Mouse (Mus musculus) cerebellum, postnatal 36 days (tissue): ENCODE measurements around the gene Slc22a2.
A peak's percentile ranks its signal among the peaks of the same experiment; 100 is the strongest.
"Not testable (repeated sequence)": the region's sequence is repeated elsewhere in the genome, so short reads cannot be mapped to it uniquely, and the experiment has no call there.

Source experiments
- DNase-seq, 2 experiments: peaks; one replicate each; pipeline ENCODE4 v3.0.0; 2021 to 2022; ENCODE audit warnings: mixed read lengths in 2 of 2

Gene Slc22a2

DNA sequence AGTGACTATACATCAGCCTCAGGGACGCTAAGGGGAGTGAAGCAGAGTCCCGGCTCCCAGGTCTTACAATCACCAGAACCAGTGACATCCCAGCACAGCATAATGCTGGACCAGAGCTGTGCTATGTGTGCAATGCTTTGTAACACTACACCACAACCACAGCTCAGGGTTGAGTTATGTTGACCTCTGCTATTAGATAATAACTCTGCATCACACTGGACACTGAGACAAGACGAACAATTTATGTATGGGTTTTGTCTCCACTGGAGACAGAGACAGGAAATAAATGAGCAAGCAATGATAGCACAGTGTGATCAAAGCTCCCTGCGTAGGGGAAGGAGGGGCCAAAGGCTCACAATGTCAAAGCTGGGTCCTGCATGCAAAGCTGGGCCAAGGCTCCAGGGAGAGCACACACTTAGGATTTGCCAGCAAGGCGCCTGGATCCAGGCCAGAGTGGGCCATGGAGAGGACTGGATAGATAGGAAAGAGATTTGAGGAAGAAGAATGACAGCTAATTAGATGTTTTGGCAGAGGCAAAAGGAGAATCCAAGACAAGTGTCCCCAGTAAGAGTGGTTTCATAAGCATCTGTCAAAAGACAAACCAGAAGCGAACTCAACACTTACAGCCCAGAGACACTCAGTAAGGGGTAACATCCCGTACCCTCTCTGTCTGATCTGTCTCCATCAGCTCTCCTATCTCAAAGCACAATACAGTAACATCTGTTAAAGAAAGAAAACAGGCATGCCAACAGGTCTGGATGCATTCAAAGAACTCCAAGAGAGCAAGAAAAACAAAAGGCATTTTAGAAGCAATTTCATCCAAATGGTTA, 48.1 kb downstream of the Slc22a2 start:
- DNase-seq = no peak

DNA sequence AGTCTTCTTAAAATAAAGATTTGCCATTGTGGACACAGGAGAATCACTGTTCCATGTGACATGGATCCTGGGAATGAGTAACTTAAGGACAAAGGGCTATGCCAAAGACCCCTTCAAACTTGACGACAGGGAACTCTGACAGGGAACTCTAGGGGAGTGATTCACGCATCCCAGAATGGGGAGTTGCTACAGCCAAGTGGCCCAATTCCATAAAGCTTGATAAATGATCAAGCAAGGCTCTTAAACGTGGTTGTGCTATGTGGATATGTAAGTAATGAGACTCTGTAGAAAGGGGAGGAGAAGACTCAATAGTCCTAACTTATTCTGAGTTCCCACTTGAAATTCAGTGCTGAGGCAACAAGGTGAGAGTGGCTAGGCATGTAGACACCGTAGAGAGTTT, 50.9 kb downstream of the Slc22a2 start:
- DNase-seq = no peak

DNA sequence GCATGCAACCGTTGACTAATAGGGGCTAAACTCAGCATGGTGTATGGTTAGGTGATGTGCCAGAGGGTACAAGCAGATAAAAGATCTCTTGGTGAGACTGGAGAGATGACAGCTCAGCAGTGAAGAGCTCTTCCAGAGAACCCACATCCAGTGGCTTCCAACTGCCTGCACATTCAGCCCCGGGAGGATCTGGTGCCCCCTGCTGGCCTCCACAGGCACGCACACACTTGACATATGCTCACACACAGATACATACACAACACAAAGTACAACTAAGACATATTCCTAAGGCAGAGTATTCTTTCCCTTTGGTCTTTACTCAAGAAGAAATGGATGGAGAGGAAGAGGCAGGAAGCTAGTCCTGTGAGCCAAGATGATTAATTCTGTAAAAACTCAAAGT, 55.7 kb downstream of the Slc22a2 start:
- no peak for DNase-seq

DNA sequence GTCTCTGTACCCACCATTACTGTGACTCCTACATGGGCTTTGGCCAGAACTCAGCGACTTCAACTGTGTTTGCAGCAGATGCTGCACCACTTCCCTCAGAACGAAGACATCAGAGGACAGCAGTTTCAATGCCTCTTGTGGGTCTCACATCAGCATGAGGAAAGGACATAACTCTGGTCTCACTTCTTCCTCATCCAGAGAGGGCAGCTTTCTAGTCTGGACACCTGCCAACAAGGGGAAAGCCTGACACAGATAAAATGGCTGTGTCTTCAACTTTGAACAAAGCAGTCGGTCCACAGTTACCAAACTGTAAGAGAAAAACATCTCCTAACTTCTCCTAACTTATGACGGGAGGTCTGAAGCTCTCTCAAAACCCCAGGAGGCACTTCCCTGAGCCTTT, 57.2 kb downstream of the Slc22a2 start:
- no peak for DNase-seq

- no peak for DNase-seq
Measured at GRCm38 (mm10) chr17:12645461-12645860, 61.5 kb downstream of the Slc22a2 start.

DNA sequence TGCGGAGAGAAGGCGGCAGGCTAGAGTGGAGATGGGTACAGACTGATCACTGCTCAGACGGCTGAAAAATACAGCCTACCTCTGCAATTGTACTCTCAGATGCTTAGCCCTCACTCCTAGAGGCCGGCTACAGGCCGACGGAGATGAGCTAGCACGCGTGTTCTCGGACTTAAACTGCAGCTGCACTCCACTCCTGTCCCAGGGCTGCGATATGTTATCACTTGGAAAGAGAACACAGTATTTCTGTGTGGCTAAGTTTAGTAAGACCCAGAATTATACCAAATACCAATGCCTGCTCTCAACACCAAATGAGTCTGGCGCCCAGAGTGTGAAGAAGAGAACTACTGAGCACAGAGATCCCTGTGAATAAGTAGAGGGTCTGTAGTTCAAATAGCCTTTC, 68.7 kb downstream of the Slc22a2 start:
- DNase-seq = no peak

GRCm38 (mm10) chr17:12654061-12654460, 70.1 kb downstream of the Slc22a2 start:
- DNase-seq = no peak

GRCm38 (mm10) chr17:12655826-12656225, 71.9 kb downstream of the Slc22a2 start:
- DNase-seq = no peak

DNA sequence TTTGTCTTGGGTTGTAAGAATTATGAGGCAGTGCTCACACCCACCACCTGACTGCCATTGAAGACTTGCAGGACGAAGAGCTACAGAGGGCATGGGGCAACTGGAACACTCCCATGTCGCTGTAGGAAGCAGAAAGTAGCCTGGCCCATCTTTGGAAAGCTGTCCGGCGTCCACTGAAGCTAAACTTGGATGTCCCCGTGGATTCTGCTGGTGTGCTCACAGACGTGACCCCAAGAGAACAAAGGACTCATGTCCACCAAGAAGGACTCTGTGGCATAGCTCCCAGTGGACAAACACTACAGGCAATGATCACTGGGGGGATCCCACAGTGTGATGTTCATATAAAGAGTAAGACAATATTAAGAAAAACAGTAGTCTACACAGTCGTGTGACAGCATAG, 74.9 kb downstream of the Slc22a2 start:
- DNase-seq = no peak

DNA sequence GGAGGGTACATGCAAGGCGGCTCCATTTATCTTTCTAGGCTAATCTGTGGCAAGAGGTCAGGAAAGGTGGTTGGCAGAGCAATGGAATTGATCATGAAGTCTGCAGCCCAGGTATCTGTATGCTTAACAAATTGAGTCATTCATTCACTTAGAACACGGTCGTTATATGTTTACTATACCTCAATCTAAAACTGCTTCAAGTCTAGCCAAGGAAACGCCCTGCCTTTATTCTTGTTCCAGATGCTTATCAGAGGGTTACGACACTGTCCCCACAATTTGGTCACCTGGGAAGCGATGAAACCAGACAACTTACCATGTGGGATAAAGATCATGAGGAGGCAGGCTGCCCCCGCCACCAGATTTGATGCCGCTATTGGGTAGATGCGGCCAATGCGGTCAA, 75.3 kb downstream of the Slc22a2 start:
- DNase-seq = no peak

- DNase-seq = peak in 1 of 2 experiments; percentile 39
Measured at GRCm38 (mm10) chr17:12660572-12661260, 76.8 kb downstream of the Slc22a2 start.

DNA sequence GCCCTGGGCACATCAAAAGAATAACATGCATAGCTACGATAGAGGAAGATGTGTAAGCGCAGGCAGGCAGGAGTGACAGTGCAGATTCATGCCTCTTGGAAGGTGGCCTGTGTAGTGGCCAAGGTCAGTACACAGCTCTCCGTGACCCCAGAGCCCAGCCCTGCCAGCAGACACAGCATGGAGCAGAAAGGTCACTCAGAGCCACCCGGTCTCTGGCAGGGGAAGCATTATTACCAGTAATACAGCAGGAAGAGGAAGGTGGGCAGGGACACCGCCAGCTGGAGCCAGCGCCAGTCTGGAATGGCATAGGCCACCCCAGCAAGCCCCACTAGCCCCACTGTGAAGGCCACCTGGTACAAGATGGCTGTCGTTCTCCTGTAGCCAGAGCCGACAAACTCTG, 80.2 kb downstream of the Slc22a2 start:
- DNase-seq = peak; percentile 57 to 70

DNA sequence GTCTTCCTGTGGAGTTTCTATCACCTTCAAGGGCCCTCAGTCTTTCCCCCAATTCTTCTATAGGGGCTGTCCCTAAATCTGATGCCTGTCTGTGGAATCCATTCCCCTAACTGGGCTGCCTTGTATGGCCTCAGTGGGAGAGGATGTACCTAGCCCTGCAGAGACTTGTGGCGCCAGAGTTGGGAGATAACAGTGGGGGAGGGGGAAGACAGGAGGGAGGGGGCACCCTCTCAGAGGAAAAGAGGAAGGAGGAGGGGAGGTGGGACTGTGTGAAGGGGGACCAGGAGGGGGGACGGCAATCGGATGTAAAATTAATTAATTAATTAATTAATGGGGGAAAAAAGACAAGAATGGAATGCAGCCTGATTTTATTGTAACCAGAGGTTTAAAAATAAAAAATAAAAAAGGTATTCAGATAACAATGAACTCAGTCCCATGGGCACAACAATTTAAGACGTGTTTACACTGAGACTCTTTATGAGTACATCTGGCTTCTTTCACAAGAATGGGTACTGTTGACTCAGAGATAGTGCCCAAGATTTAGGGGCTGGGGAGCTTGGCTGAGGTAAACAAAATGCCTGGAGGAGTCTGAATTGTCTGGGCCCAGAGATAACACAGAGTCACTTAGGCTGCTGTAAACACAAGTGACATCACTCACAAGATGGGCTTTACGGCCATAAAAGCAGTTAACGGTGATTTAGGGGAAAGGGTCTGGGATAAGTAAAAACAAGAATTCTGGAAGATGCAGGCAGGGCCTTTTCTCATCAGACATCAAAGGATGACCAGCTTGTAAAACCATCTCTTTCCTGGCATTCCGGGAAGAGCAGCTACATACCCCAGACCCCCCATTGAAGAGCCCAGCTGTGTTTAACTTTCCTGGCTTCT, 84.8 kb downstream of the Slc22a2 start:
- DNase-seq = no peak

DNA sequence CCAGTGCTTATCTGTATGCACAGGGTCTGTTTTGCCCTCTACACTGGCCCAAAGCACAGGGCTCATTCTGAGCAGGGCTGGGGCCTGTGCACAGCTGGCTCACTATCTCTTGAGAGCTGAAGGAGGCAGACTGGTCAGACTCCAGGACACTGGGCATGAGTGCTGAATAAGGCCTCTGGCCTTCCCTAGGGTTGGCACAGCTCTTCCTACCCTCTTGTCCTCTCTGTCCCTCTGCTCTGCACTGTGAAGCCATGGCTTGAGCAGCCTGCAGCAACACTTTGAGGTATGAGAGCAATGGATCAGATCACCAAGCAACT, 85.4 kb downstream of the Slc22a2 start:
- DNase-seq = no peak

- DNase-seq = no peak
Measured at GRCm38 (mm10) chr17:12671029-12671605, 87.2 kb downstream of the Slc22a2 start.

- no peak for DNase-seq
Measured at GRCm38 (mm10) chr17:12672285-12672790, 88.4 kb downstream of the Slc22a2 start.

DNA sequence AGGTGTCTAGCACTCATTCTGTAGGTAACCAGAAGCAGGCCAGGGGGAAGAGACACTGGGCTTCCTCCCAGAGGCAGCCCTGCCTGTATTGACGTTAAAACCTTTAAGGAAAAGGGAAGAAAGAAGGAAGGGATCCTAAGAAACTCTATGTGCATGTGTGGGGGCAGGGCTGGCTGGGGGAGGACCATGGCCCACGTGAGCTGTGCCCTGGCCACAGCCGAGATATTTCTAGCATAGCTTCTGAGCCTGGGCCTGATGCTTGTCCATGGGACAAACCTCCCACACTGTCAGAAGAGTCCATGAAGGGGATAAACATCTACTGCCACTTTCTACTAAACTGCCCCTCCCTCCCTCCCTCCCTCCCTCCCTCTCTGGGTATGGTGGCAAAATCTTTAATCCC, 89.9 kb downstream of the Slc22a2 start:
- DNase-seq = no peak

GRCm38 (mm10) chr17:12674980-12675379, 91.0 kb downstream of the Slc22a2 start:
- not testable (repeated sequence) for DNase-seq

DNA sequence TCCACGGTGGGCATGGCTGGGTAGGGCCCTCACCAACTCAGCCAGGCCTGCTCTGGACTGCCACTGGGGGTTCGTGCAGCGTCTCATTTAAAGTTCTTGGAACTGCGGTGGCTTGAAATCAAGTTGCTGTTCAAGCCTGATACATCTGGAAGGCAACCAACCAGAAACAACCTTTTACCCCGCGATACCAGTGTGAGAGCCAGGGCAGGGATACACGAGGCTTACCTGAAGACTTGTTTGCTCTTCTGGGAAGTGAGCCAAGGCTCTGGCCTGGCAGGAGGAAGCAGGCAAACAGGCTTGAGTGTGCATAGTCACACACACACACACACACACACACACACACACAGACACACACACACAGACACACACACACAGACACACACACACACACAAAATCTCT, 91.7 kb downstream of the Slc22a2 start, which contains the start of gene Slc22a1:
Slc22a1 (minus strand) TSS at position 184 of the 400 bp plus-strand sequence.
- DNase-seq = no peak

DNA sequence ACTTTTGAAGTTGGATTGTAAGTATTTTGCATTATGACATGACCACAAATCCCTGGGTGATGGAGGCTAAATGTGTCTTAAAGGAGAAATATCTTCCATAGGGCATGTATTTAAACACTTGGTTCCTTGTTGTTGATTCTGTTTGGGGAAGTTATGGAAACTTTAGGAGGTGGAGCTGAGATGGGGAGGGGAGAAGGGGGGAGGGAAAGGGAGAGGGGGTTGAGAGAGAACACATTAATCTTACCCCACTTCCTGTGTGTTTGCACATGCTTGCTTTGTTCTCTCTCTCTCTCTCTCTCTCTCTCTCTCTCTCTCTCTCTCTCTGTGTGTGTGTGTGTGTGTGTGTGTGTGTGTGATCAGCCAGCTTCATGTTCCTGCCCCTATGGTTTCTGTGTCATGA, 93.2 kb downstream of the Slc22a2 start:
- no peak for DNase-seq
